Mouse (Mus musculus) kidney, postnatal 25 days (tissue): ENCODE measurements at regions not wholly inside any gene's neighbourhood (a gene's known extent, or its start where the extent isn't known, plus 50 kb on each side); places are given as distances from the start of the nearest gene placed in this dataset.

Experiments used
- DNase-seq, 2 experiments: peaks; one replicate each; pipeline ENCODE4 v3.0.0; 2021; ENCODE audit warnings: mixed read lengths in 2 of 2

GRCm38 (mm10) chr12:65644232-65644631 is 418.9 kb downstream of the Wdr20rt start:
- no peak for DNase-seq

- no peak for DNase-seq
These were observed 431.5 kb downstream of the Wdr20rt start for GRCm38 (mm10) chr12:65656772-65657171.

GRCm38 (mm10) chr12:65671673-65672072 is 446.4 kb downstream of the Wdr20rt start:
- DNase-seq, result no peak

GRCm38 (mm10) chr12:65673193-65673592 is 447.9 kb downstream of the Wdr20rt start:
- no peak for DNase-seq

GRCm38 (mm10) chr12:65674916-65675660 is 449.8 kb downstream of the Wdr20rt start:
- DNase-seq, result no peak

- DNase-seq, result no peak
These were observed 455.0 kb downstream of the Wdr20rt start for GRCm38 (mm10) chr12:65680335-65680734.

- DNase-seq, result no peak
These were observed 456.5 kb downstream of the Wdr20rt start for GRCm38 (mm10) chr12:65681826-65682225.

GRCm38 (mm10) chr12:65704985-65705384 is 479.7 kb downstream of the Wdr20rt start:
- DNase-seq, result no peak

- no peak for DNase-seq
These were observed 487.0 kb downstream of the Wdr20rt start for GRCm38 (mm10) chr12:65712304-65712703.
